Mouse (Mus musculus) megakaryocyte-erythroid progenitor cell, adult 5-6 weeks (primary cell): ENCODE measurements around the gene Olfr1425. TPM values are rescaled to one million over a fixed set of nuclear protein-coding genes. Genes with fewer than 3 reads are reported as not detected.
"Not testable (repeated sequence)": the region's sequence is repeated elsewhere in the genome, so short reads cannot be mapped to it uniquely, and the experiment has no call there.

Source experiments
- ATAC-seq: replicated peaks from 2 replicates; pipeline ENCODE4 v1.8.0; 2016; ENCODE audit warnings: mild to moderate bottlenecking, inconsistent platforms; ENCODE audit not compliant: severe bottlenecking, poor library complexity, low FRiP score, low TSS enrichment
- total RNA-seq, 2 experiments: library from RNA; stranded (forward) in 1 of 2; stranded (reverse) in 1 of 2; fragments of 200-1000, 215-1000 nt in 1 of 2; fragments of >200 nt in 1 of 2; fragmentation: Nextera tagmentation in 1 of 2; gene quantifications; 2 replicates each; pipeline ENCODE4 v1.2.3; 2014 to 2017

Olfr1425 gene
- total RNA-seq (2014; fragmentation: Nextera tagmentation) (not detected in 2 replicates), total RNA-seq (2017) (not detected in 2 replicates)

GRCm38 (mm10) chr19:12077631-12078030 is at the start of gene Olfr1425:
TSS of gene Olfr1425 (minus strand) at chr19:12077731.
- ATAC-seq, result not testable (repeated sequence)

GRCm38 (mm10) chr19:12123103-12123502 is 45.6 kb upstream of the Olfr1425 start, which contains the start of gene Olfr76:
TSS of gene Olfr76 (minus strand) at chr19:12123203.
- ATAC-seq, result no peak

- no peak for ATAC-seq
Observed at GRCm38 (mm10) chr19:12116464-12116863, 38.9 kb upstream of the Olfr1425 start.

GRCm38 (mm10) chr19:12115797-12116196 is 38.3 kb upstream of the Olfr1425 start, which contains the start of gene Olfr1428:
TSS of gene Olfr1428 (minus strand) at chr19:12115897.
- ATAC-seq, result no peak

- no peak for ATAC-seq
Observed at GRCm38 (mm10) chr19:12113807-12114206, 36.3 kb upstream of the Olfr1425 start.

GRCm38 (mm10) chr19:12104541-12104940 is 27.0 kb upstream of the Olfr1425 start:
- ATAC-seq, result no peak

- ATAC-seq, result no peak
Observed at GRCm38 (mm10) chr19:12103234-12103633, 25.7 kb upstream of the Olfr1425 start, which contains the start of gene Olfr1427. TSS of gene Olfr1427 (minus strand) at chr19:12103334.

GRCm38 (mm10) chr19:12091913-12092312 is 14.4 kb upstream of the Olfr1425 start, which contains the start of gene Olfr1426:
TSS of gene Olfr1426 (minus strand) at chr19:12092013.
- no peak for ATAC-seq

- ATAC-seq, result not testable (repeated sequence)
Observed at GRCm38 (mm10) chr19:12069546-12069945, 8.0 kb downstream of the Olfr1425 start.

GRCm38 (mm10) chr19:12067806-12068205 is 9.7 kb downstream of the Olfr1425 start:
- not testable (repeated sequence) for ATAC-seq

- not testable (repeated sequence) for ATAC-seq
Observed at GRCm38 (mm10) chr19:12062582-12062981, 14.9 kb downstream of the Olfr1425 start, which contains the start of gene Olfr1424. TSS of gene Olfr1424 (minus strand) at chr19:12062682.

- no peak for ATAC-seq
Observed at GRCm38 (mm10) chr19:12043163-12043562, 34.4 kb downstream of the Olfr1425 start.

- ATAC-seq, result no peak
Observed at GRCm38 (mm10) chr19:12041217-12041616, 36.3 kb downstream of the Olfr1425 start, which contains the start of gene Olfr1423. TSS of gene Olfr1423 (minus strand) at chr19:12041317.

GRCm38 (mm10) chr19:12037727-12038126 is 39.8 kb downstream of the Olfr1425 start:
- no peak for ATAC-seq

- ATAC-seq, result no peak
Observed at GRCm38 (mm10) chr19:12026606-12027005, 50.9 kb downstream of the Olfr1425 start.

- ATAC-seq, result no peak
Observed at GRCm38 (mm10) chr19:12025333-12025732, 52.2 kb downstream of the Olfr1425 start.

- no peak for ATAC-seq
Observed at GRCm38 (mm10) chr19:12024149-12024548, 53.4 kb downstream of the Olfr1425 start.

Other genes with a start within 250 kb of the Olfr1425 start
- not detected in 2 replicates for gene Olfr1417, start 238.5 kb downstream of the Olfr1425 start, total RNA-seq (2014; fragmentation: Nextera tagmentation)
- 0.28 TPM in 1 of 2 replicates, not detected in the other for gene Olfr1417, start 238.5 kb downstream of the Olfr1425 start, total RNA-seq (2017)
- gene Olfr1418, start 216.7 kb downstream of the Olfr1425 start, total RNA-seq (2014; fragmentation: Nextera tagmentation), result not detected in 2 replicates
- gene Olfr1418, start 216.7 kb downstream of the Olfr1425 start, total RNA-seq (2017), result not detected in 2 replicates
- gene Olfr1419, start 202.6 kb downstream of the Olfr1425 start, total RNA-seq (2014; fragmentation: Nextera tagmentation), result not detected in 2 replicates
- not detected in 2 replicates for gene Olfr1419, start 202.6 kb downstream of the Olfr1425 start, total RNA-seq (2017)
- gene Olfr1420, start 191.2 kb downstream of the Olfr1425 start, total RNA-seq (2014; fragmentation: Nextera tagmentation), result not detected in 2 replicates
- gene Olfr1420, start 191.2 kb downstream of the Olfr1425 start, total RNA-seq (2017), result not detected in 2 replicates
- gene Patl1, start 165.3 kb downstream of the Olfr1425 start, total RNA-seq (2014; fragmentation: Nextera tagmentation), result 21.1 and 28.6 TPM in 2 replicates
- 10.4 and 11.0 TPM in 2 replicates for gene Patl1, start 165.3 kb downstream of the Olfr1425 start, total RNA-seq (2017)
- gene Osbp, start 111.8 kb downstream of the Olfr1425 start, total RNA-seq (2014; fragmentation: Nextera tagmentation), result 39.5 and 39.9 TPM in 2 replicates
- gene Osbp, start 111.8 kb downstream of the Olfr1425 start, total RNA-seq (2017), result 28.8 and 29.0 TPM in 2 replicates
- not detected in 2 replicates for gene Olfr1423, start 36.4 kb downstream of the Olfr1425 start, total RNA-seq (2014; fragmentation: Nextera tagmentation)
- gene Olfr1423, start 36.4 kb downstream of the Olfr1425 start, total RNA-seq (2017), result not detected in 2 replicates
- gene Olfr1424, start 15.0 kb downstream of the Olfr1425 start, total RNA-seq (2014; fragmentation: Nextera tagmentation), result not detected in 2 replicates
- gene Olfr1424, start 15.0 kb downstream of the Olfr1425 start, total RNA-seq (2017), result not detected in 2 replicates
- not detected in 2 replicates for gene Olfr1426, start 14.3 kb upstream of the Olfr1425 start, total RNA-seq (2014; fragmentation: Nextera tagmentation)
- not detected in 2 replicates for gene Olfr1426, start 14.3 kb upstream of the Olfr1425 start, total RNA-seq (2017)
- gene Olfr1427, start 25.6 kb upstream of the Olfr1425 start, total RNA-seq (2014; fragmentation: Nextera tagmentation), result not detected in 2 replicates
- not detected in 2 replicates for gene Olfr1427, start 25.6 kb upstream of the Olfr1425 start, total RNA-seq (2017)
- not detected in 2 replicates for gene Olfr1428, start 38.2 kb upstream of the Olfr1425 start, total RNA-seq (2014; fragmentation: Nextera tagmentation)
- gene Olfr1428, start 38.2 kb upstream of the Olfr1425 start, total RNA-seq (2017), result not detected in 2 replicates
- not detected in 2 replicates for gene Olfr76, start 45.5 kb upstream of the Olfr1425 start, total RNA-seq (2014; fragmentation: Nextera tagmentation)
- gene Olfr76, start 45.5 kb upstream of the Olfr1425 start, total RNA-seq (2017), result not detected in 2 replicates
- not detected in 2 replicates for gene Olfr1555-ps1, start 92.4 kb upstream of the Olfr1425 start, total RNA-seq (2014; fragmentation: Nextera tagmentation)
- gene Olfr1555-ps1, start 92.4 kb upstream of the Olfr1425 start, total RNA-seq (2017), result not detected in 2 replicates
- gene Olfr1431, start 122.9 kb upstream of the Olfr1425 start, total RNA-seq (2014; fragmentation: Nextera tagmentation), result not detected in 2 replicates
- not detected in 2 replicates for gene Olfr1431, start 122.9 kb upstream of the Olfr1425 start, total RNA-seq (2017)
- gene Olfr1432, start 154.9 kb upstream of the Olfr1425 start, total RNA-seq (2014; fragmentation: Nextera tagmentation), result not detected in 2 replicates
- gene Olfr1432, start 154.9 kb upstream of the Olfr1425 start, total RNA-seq (2017), result not detected in 2 replicates
- not detected in 2 replicates for gene Olfr262, start 163.9 kb upstream of the Olfr1425 start, total RNA-seq (2014; fragmentation: Nextera tagmentation)
- gene Olfr262, start 163.9 kb upstream of the Olfr1425 start, total RNA-seq (2017), result not detected in 2 replicates
- gene Olfr235, start 183.3 kb upstream of the Olfr1425 start, total RNA-seq (2014; fragmentation: Nextera tagmentation), result not detected in 2 replicates
- not detected in 2 replicates for gene Olfr235, start 183.3 kb upstream of the Olfr1425 start, total RNA-seq (2017)
- gene Olfr1434, start 202.1 kb upstream of the Olfr1425 start, total RNA-seq (2014; fragmentation: Nextera tagmentation), result not detected in 2 replicates
- gene Olfr1434, start 202.1 kb upstream of the Olfr1425 start, total RNA-seq (2017), result not detected in 2 replicates
- gene Olfr1436, start 221.4 kb upstream of the Olfr1425 start, total RNA-seq (2014; fragmentation: Nextera tagmentation), result not detected in 2 replicates
- gene Olfr1436, start 221.4 kb upstream of the Olfr1425 start, total RNA-seq (2017), result not detected in 2 replicates
- not detected in 2 replicates for gene Olfr1437, start 247.4 kb upstream of the Olfr1425 start, total RNA-seq (2014; fragmentation: Nextera tagmentation)
- gene Olfr1437, start 247.4 kb upstream of the Olfr1425 start, total RNA-seq (2017), result not detected in 2 replicates